In the genomic region with DNA sequence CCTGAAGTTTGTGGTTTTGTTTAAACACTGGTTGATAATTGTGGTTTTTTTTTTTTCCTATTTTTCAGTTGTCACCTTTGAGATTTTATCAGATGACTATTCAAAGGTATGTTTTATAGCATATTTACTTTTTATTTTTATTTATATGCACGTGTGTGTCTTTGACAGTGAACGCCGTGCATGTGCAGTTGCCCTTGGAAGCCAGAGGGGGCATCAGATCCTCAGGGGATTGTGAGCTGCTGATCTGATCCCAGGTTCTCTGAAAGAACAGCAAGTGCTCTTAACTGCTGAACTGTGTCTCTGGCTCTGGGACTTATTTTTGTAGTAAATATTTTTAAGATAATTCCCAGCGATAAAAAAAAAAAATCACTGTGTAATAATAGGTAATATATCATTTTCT, we compare ENCODE assay signal across 14 mouse cellular contexts. TPM values are rescaled to one million over a fixed set of nuclear protein-coding genes. Genes with fewer than 3 reads are reported as not detected.
DNase-seq lines count a peak whose midpoint lies in the region; ATAC-seq and TF ChIP-seq lines count a peak whose summit lies in the region.
"Had no signal": no experiment of that assay in that cellular context is flagged by ENCODE, and none has a peak within 500 bp of the region (broad histone marks: within the 10 kb centered on the region; RNA-seq: fewer than 3 reads in every experiment).

No protein-coding gene starts in this region.

- H3K36me3 ChIP-seq in heart, adult 2 months (ENCODE audit: control insufficient read depth, insufficient read depth, low read length) = no peaks in the 10 kb centered on the region
- peaks cover 26% of the 10 kb centered on the region for H3K36me3 ChIP-seq in heart, embryonic 11.5 days (ENCODE audit: control insufficient read depth, insufficient read depth, low read length)
- H3K36me3 ChIP-seq in lung, postnatal 0 days (ENCODE audit: insufficient read depth, low read length) = peaks cover 7% of the 10 kb centered on the region

- ATAC-seq in heart, embryonic 11.5 days (replicated peaks; ENCODE audit: insufficient number of reproducible peaks, low FRiP score, low TSS enrichment) = no peak
- ATAC-seq in lung, postnatal 0 days = no peak
- no peak for ATAC-seq in Patski

- no peaks in the 10 kb centered on the region for H3K27me3 ChIP-seq in heart, adult 2 months (ENCODE audit: control insufficient read depth, insufficient read depth, low read length)
- no peaks in the 10 kb centered on the region for H3K27me3 ChIP-seq in heart, embryonic 11.5 days (ENCODE audit: control insufficient read depth, insufficient read depth, low read length)
- H3K27me3 ChIP-seq in lung, postnatal 0 days (replicated peaks; ENCODE audit: insufficient read depth, low read length) = no peaks in the 10 kb centered on the region
- no peaks in the 10 kb centered on the region for H3K27me3 ChIP-seq in Patski
- H3K27me3 ChIP-seq: forebrain, embryonic 12.5 days had no signal

- peak; percentile 53 for TF ChIP-seq CTCF in heart, adult 2 months (IDR thresholded peaks at IDR 0.05)
- peak; percentile 49 for TF ChIP-seq CTCF in lung, postnatal 0 days (IDR thresholded peaks at IDR 0.05)
- peak; percentile 53 for TF ChIP-seq CTCF in Patski (IDR thresholded peaks at IDR 0.05)

- H3K4me3 ChIP-seq in heart, adult 2 months = no peak overlapping the region
- H3K4me3 ChIP-seq in heart, embryonic 11.5 days (ENCODE audit: low read depth, low read length) = no peak overlapping the region
- no peak overlapping the region for H3K4me3 ChIP-seq in lung, postnatal 0 days (ENCODE audit: low read depth, low read length)
- H3K4me3 ChIP-seq: forebrain, embryonic 12.5 days; hindbrain, embryonic 10.5 days had no signal

- no peaks in the 10 kb centered on the region for H3K4me1 ChIP-seq in heart, adult 2 months (ENCODE audit: control insufficient read depth, insufficient read depth, low read length)
- H3K4me1 ChIP-seq in heart, embryonic 11.5 days (ENCODE audit: control insufficient read depth, insufficient read depth, low read length) = no peaks in the 10 kb centered on the region
- no peaks in the 10 kb centered on the region for H3K4me1 ChIP-seq in lung, postnatal 0 days (ENCODE audit: insufficient read depth, low read depth, low read length)

- no peak overlapping the region for H3K9ac ChIP-seq in heart, adult 2 months (ENCODE audit: low read depth, low read length)
- H3K9ac ChIP-seq in heart, embryonic 11.5 days (ENCODE audit: low read depth, low read length) = no peak overlapping the region
- H3K9ac ChIP-seq in lung, postnatal 0 days (replicated peaks; ENCODE audit: low read depth) = no peak overlapping the region
- H3K9ac ChIP-seq: forebrain, embryonic 12.5 days had no signal

- WGBS in heart, adult 2 months = 86% methylated on average over 4 of the region's 4 CpGs
- WGBS in heart, embryonic 11.5 days (ENCODE audit: insufficient replicate concordance) = 89% methylated on average over 4 of the region's 4 CpGs
- WGBS in lung, postnatal 0 days = 78% methylated on average over 4 of the region's 4 CpGs

- no peak for DNase-seq in heart, adult 2 months
- DNase-seq in lung, postnatal 0 days (ENCODE audit: low spot score) = no peak
- DNase-seq in lung, postnatal 4 days = no peak
- no peak for DNase-seq in Patski (ENCODE audit: low read depth, low spot score)
- peak; percentile 26 for DNase-seq in retina, postnatal 1 day
- DNase-seq in adrenal gland, postnatal 10 days = no peak
- DNase-seq: adrenal gland, postnatal 36 days; kidney, postnatal 25 days; lung, postnatal 10 days had no signal

- no peak overlapping the region for H3K4me2 ChIP-seq in heart, embryonic 11.5 days
- no peak overlapping the region for H3K4me2 ChIP-seq in lung, postnatal 0 days (replicated peaks; ENCODE audit: low read depth, low read length)
- H3K4me2 ChIP-seq: forebrain, embryonic 12.5 days had no signal

- CTCF ChIA-PET in Patski (lab: Charles Lee) = no interaction called here

- POLR2A ChIA-PET in Patski (lab: Charles Lee) = no interaction called here

- H3K79me2 ChIP-seq in heart, adult 2 months (replicated peaks; ENCODE audit: control insufficient read depth, insufficient read depth, low read length) = no peaks in the 10 kb centered on the region

- no peaks in the 10 kb centered on the region for H3K9me3 ChIP-seq in heart, embryonic 11.5 days (replicated peaks; ENCODE audit: control insufficient read depth, low read length)
- no peaks in the 10 kb centered on the region for H3K9me3 ChIP-seq in lung, postnatal 0 days (ENCODE audit: low read length)
- H3K9me3 ChIP-seq: forebrain, embryonic 12.5 days; hindbrain, embryonic 10.5 days had no signal

- no peak overlapping the region for H3K27ac ChIP-seq in heart, adult 2 months
- no peak overlapping the region for H3K27ac ChIP-seq in heart, embryonic 11.5 days (ENCODE audit: low read depth, low read length)
- H3K27ac ChIP-seq in lung, postnatal 0 days (ENCODE audit: low read length) = no peak overlapping the region
- H3K27ac ChIP-seq: forebrain, embryonic 12.5 days; hindbrain, embryonic 10.5 days had no signal

- intact Hi-C loops in heart, adult 2 months (cut with DNase I) = no loop called here

- in situ Hi-C loops in Patski (cut with MboI; ENCODE audit: low pct_unique_long_range_greater_than_20kb) = no loop called here

- TF ChIP-seq POLR2A in heart, adult 2 months (IDR thresholded peaks at IDR 0.05; ENCODE audit: insufficient read depth, low read depth, low read length) = no peak

- no peak for TF ChIP-seq EP300 in heart, adult 2 months (IDR thresholded peaks at IDR 0.05; ENCODE audit: insufficient read depth, low read depth, low read length)
- no peak for TF ChIP-seq EP300 in lung, postnatal 0 days (IDR thresholded peaks at IDR 0.05)

RNA-seq across cellular contexts. Expression of a gene that starts 8.6 kb away (rescaled TPM):
- total RNA-seq in heart, adult 2 months (2021) = 1 to 10 TPM; 8.0 to 8.1 TPM
- polyA plus RNA-seq in heart, adult 2 months (2012; rRNA removed) = 2.7 and 4.3 TPM in 2 replicates
- 15.9 and 18.6 TPM in 2 replicates for polyA plus RNA-seq in heart, embryonic 11.5 days (2014; fragmentation: Nextera tagmentation; extraction: Ambion mirVana)
- 7.4 and 7.9 TPM in 2 replicates for polyA plus RNA-seq in lung, postnatal 0 days (2015; fragmentation: Nextera tagmentation; extraction: Ambion mirVana)
- 18.6 TPM for polyA plus RNA-seq in Patski (2021)
- total RNA-seq in adrenal gland, postnatal 10 days (2021) = 10 to 100 TPM; 11.9 to 14.2 TPM

RNA-seq across cellular contexts. Expression of a gene that starts 27.7 kb away (rescaled TPM):
- not detected for total RNA-seq in heart, adult 2 months (2021)
- 0.15 and 0.94 TPM in 2 replicates for polyA plus RNA-seq in heart, adult 2 months (2012; rRNA removed)
- 0.17 and 0.44 TPM in 2 replicates for polyA plus RNA-seq in heart, embryonic 11.5 days (2014; fragmentation: Nextera tagmentation; extraction: Ambion mirVana)
- polyA plus RNA-seq in lung, postnatal 0 days (2015; fragmentation: Nextera tagmentation; extraction: Ambion mirVana) = 55.6 and 56.4 TPM in 2 replicates
- polyA plus RNA-seq in Patski (2021) = not detected
- 1 to 10 TPM; 1.8 to 2.5 TPM for total RNA-seq in adrenal gland, postnatal 10 days (2021)
- total RNA-seq: granulocyte monocyte progenitor cell, adult 5-6 weeks had no signal
- polyA plus RNA-seq: urinary bladder, adult 2 months had no signal

Comparison
In these comparisons a context has a peak if more than half of its experiments do, and no peak if none do; other contexts are left out.
1. RNA of a gene that starts 27.7 kb away (polyA plus RNA-seq): 55.6 to 56.4 TPM in lung, postnatal 0 days; 0.15 to 0.94 TPM in heart, adult 2 months, 0.17 to 0.44 TPM in heart, embryonic 11.5 days and not detected in Patski (single experiment); every median in the first group is over 10 times any median in the second.
2. Peak in every context shown above with its lines, with median percentiles within 50 percentile points of each other: CTCF ChIP-seq.